Mouse (Mus musculus): Measurements from ENCODE around the gene Tpm3.

Gene Tpm3

DNA sequence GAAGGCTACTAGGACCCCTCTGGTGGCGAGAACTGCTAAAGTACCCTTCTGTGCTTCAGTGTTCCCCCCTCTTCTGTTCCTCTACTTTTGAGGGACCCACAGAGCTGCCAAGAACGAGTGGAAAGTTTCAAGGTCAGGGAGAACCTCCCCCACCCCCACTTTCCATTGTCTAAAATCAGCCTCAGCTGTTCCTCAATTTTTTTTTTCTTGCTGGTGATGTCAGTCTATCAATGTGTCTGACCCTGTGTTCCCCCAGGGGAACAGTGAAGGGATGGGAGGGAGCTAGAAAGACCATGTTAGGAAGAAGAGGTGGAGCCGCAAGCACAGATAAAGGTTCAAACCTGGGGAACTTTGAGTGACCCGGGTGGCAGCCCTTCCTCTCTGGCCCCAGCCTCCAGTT is at the start of gene Tpm3:
Gene Tpm3, plus strand, starts transcription at position 356 of the 400 bp plus-strand sequence.
- DNase-seq (ENCODE audit: low read depth, low spot score): no peak

- no peak for DNase-seq (ENCODE audit: low read depth, low spot score)
These were observed 37.8 kb upstream of the Tpm3 start for GRCm38 (mm10) chr3:90034653-90035052.

DNA sequence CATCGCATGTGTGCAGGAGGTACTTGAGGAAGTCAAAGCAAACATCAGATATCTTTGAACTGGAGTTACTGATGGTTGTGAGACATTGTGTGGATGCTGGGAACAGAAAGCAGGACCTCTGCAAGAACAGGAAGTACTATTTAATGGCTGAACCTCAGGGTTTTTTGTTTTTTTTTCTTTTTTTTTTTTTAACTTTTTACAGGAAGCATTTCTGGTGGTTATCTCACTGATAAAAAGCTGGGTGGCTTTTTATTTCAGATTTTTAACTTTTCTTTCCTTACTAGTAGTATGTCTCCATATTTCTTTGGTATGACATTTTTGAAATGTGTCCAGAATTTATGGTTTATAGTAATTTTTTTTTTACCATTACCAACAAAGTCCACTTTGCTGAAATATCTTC is 36.2 kb upstream of the Tpm3 start:
- DNase-seq (ENCODE audit: low read depth, low spot score): no peak

- DNase-seq (ENCODE audit: low read depth, low spot score): no peak
These were observed 22.8 kb upstream of the Tpm3 start for GRCm38 (mm10) chr3:90049691-90050090.

DNA sequence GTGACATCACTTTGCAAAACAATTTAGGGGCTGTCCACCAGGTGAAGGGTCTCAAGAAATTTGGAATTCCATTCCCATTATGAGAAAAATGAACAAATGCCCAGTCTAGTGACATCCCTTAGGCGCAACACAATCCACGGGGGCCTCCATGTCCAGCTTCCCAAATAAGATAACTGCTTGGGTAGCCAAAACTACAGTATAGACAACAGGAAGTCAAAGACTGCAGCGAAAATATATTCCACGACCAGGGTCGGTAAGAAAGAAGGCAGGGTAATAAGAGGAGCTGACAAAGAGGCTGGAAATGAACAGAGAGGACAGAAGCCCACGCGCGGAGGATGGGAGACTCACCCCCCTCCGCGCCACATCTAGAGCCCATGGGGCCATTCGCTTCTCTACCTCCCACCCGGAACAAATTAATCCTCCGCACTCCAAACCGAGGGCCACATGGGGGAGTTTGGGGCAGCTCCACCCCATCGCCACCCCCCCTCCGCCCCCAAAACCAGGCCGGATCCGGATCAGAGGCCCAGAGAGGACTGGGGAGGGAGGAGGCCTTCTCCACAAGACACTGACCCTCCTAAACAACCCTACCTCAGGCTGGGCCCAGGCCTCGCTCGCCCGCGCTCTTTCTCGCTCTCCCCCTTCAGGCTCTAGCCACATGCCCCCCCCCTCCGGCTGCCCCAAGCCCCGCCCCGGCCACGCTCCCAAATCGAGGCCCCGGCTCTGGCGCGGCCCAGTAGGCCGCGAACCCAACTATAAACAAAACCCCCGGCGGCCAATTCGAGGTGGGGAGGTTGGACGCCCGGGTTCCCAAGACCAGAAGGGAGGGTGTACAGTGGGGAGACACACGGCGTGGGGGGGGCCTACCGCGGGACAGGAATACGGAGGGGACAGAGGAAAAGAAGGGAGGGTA is 20.8 kb upstream of the Tpm3 start, which contains the start of gene 4933434E20Rik:
Gene 4933434E20Rik, plus strand, starts transcription at position 196 of the 910 bp plus-strand sequence.
- peak; percentile 67 for DNase-seq (ENCODE audit: low read depth, low spot score)

- peak; percentile 100 for DNase-seq (ENCODE audit: low read depth, low spot score)
These were observed 19.9 kb upstream of the Tpm3 start, which contains the start of gene Ubap2l for GRCm38 (mm10) chr3:90052351-90053241. TSS of gene Ubap2l (minus strand) at chr3:90052628.

DNA sequence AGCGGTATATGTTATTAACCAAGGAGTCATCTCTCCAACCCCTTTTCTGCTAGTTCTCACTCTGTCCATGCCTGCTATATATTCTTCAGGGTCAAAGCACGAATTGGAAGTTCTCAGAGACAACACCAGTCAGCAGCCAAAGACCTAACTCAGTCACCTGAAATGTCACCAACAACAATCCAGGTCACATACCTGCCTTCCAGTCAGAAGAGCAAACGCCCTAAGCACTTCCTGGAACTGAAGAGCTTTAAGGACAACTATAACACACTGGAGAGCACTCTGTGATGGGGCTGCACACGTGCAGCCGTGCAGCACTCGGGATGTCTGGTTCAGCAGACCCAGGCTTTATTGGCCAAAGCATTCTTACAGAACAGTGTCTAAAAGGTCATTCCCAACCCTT is 10.9 kb upstream of the Tpm3 start:
- no peak for DNase-seq (ENCODE audit: low read depth, low spot score)

- no peak for DNase-seq (ENCODE audit: low read depth, low spot score)
These were observed 9.9 kb upstream of the Tpm3 start for GRCm38 (mm10) chr3:90062539-90062938.

DNA sequence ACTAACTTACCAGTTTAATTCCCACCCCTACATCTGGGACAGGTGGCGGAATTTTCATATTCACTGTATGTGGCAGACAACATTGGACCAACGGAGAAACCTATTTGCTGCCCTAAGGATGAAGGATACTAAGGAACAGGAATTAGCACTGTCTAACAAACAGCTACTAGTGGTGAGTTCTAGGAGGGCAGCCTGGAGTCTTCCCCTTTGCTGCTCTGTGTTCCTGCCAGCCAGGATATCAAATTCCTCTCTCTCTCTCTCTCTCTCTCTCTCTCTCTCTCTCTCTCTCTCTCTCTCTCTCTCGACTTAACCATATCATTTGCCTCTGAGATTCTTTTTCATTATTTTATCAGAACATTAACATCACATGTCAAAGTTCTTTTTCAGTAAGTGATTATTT is 8.1 kb upstream of the Tpm3 start:
- no peak for DNase-seq (ENCODE audit: low read depth, low spot score)

DNA sequence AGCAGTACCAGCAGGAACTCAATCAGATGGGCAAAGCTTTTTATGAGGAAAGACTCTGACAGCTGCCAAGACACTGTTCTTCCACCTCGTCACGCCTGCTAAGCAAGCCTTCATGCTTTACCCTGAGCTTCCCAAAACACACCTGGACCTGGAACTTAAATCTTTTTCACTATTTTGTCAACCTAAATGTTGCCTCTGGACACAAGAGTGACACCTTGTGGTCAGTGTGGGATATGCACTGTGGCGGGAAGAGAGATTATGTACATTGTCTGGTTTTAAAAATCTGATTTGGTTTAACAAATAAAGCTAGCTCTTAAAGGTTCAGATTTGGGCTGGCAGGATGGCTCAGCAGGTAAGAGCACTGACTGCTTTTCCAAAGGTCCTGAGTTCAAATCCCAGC is 6.9 kb upstream of the Tpm3 start:
- peak; percentile 77 for DNase-seq (ENCODE audit: low read depth, low spot score)

DNA sequence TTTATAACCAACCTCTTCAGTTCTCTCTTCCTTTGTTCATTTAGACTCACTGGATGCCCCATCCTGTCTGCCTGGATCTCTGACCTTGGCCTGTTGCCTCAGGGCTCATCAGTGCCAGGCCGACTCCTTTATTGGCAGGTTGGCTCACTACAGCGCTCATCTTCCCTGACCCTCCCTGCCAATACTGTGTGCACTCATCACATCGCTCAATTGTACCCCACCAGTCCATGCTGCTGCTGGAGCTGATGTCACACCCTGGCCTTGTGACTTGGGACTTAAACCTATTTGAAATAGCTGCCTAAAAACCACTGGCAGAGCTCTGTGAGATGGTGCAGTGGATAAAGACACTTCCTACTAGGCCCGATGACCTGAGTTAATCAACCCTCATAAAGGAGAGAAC is 4.6 kb upstream of the Tpm3 start:
- DNase-seq (ENCODE audit: low read depth, low spot score): no peak

DNA sequence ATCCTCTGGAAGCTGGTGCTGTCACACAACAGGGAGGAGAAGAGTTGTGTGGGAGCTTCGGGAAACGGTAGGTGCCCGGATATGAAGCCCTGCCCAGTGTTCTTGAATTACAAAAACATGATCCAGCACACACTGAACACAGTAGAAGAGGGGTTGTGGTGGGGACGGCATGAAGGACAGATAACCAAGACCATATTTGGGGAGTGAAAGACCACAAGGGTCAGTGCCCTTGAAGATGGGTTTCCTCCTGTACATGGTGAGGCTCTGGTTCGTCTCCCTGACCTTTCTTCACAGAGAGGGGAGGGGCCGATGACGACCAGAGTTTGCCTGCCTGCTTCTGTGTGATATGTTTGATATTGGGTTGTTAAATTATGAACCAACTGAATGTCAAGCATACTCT is 2.8 kb upstream of the Tpm3 start:
- no peak for DNase-seq (ENCODE audit: low read depth, low spot score)

DNA sequence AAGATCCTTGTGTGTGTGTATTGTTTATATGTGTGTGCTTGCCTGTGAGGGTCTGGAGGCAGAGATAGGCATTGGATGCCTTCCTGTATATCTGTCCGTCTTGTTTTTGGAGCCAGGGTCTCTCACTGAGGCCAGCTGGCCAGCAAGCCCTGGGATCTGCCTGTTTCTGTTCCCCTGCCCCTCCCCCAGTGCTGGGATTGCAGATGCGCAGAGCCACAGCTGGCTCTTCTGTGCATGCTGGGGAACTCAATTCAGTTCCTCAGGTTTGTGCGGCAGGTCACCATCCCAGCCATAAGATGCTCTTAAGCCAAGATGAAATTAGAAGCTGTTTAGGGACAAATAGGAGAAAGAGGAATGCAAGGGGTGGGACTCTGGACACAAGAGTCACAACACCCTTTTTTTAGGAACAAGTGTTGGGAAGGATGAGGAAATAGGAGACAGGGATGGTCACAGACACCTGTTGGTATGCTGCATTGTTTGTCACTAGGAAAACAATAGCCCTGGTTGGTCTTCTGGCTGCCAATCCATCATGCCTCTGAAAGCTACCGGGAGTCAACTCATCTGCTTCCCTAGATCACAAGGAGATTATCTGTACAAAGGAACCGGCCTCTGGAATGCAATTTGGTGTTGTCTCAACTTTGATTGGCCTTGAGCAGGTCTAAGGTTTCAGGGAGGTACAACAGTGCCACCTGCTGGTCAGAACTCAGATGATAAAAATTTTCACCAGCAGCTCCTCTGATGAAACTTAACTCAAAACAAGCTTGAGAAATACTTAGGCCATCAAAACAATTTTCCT is 4.7 kb downstream of the Tpm3 start:
- peak; percentile 96 for DNase-seq (ENCODE audit: low read depth, low spot score)

- DNase-seq (ENCODE audit: low read depth, low spot score): no peak
These were observed 5.8 kb downstream of the Tpm3 start for GRCm38 (mm10) chr3:90078224-90078623.

DNA sequence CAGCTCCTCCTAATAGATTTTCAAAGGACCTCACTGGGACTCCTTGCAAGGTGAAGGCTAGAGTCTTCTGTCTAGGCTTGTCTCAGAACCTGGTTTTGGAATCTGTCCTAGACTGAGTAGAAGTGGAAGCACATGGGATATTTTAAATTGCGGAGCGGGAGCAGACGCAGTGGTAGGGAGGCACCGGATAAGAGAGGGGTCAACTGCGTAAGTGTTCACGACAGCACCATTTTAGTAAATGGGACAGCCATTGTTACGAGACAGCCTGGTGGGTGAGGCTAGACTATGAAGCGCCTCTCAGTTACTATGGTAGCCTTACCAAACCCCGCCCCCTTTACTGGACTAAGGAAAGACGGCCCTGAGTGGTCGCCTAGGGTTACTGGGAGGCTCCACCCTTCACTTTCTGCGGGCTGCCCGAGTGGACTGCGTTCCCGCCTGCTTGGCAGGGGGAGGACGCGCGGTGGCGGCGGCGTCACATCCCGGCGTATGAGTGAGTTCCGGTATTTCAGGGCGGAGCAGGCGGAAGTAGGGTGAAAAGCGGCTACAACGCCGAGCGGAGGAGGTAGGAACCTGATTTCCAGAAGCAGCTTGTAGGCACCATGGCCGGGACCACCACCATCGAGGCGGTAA is 6.8 kb downstream of the Tpm3 start:
- peak; percentile 100 for DNase-seq (ENCODE audit: low read depth, low spot score)

DNA sequence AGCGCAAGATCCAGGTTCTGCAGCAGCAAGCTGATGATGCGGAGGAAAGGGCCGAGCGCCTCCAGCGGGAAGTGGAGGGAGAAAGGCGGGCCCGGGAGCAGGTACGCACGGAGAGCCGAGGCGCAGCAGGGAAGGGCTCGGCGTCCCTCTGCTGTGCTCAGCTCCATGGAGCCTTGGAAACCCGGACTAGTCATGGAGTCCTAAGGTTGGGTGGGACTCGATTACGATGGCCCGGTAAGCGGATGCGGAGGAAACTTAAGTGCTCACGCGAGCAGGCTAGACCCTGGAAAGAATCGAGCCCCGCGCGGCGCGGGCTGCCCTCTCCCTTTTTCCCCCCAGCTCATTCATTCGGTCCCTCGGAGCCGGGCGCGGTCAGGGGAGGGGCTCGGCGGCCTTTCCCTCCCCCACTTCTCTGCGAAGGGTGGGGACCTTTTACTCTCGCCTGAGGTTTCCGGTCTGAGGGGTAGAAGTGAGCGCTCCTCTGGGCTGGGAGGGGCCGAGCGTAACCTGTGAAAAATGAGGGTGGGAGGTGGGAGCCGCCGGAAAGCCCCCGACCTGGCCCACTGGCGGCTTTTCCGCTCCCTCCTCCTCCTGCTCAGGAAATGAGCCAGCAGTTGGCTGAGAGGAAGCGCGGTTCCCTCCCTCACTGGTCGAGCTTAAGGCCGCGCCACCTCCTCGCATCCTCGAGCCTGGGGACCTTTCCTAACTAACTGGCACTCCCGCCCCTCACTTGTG is 7.5 kb downstream of the Tpm3 start:
- DNase-seq (ENCODE audit: low read depth, low spot score): peak; percentile 97

- DNase-seq (ENCODE audit: low read depth, low spot score): no peak
These were observed 8.0 kb downstream of the Tpm3 start for GRCm38 (mm10) chr3:90080498-90080863.

DNA sequence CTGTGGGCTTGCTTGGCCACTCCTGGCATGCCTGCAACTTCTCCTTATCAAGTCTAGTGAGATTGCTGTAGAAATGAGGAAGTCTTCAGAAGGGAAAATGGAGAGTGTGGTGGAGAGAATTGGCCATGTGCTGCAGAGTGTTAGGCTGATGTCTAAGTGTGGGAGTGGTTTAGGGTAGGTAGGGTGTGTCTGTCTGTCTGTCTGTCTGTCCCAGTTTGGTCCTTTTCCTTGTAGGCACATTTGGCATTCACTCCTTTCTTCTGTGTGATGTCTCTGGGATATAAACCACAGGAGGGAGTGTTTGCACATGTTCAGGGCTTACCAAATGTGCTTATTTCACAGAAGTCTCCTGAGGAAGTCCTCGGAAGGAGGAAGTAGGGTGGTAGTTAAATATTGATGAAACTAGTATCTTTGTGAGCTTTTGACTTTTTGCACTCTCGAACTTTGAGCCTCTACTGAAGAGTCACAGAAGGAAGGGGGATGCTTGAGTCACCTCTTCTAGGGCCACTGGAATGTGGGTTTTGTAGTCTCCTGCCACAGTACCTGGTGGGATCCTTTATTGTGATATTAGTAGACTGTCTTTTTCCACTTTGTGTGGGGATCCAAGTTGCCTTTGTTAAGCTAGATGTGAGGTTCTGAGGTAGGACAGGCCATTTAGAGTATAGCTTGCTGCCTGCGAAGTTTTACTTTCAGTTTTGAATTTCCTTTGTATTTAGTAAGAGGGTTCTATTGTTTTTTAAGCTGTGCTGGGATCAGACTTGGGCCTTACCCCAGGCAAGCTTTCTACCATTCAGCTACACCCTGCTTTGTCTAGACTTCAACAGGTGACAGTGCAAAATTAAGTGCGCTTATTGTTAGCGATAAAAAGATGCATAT is 9.2 kb downstream of the Tpm3 start:
- DNase-seq (ENCODE audit: low read depth, low spot score): peak; percentile 45

DNA sequence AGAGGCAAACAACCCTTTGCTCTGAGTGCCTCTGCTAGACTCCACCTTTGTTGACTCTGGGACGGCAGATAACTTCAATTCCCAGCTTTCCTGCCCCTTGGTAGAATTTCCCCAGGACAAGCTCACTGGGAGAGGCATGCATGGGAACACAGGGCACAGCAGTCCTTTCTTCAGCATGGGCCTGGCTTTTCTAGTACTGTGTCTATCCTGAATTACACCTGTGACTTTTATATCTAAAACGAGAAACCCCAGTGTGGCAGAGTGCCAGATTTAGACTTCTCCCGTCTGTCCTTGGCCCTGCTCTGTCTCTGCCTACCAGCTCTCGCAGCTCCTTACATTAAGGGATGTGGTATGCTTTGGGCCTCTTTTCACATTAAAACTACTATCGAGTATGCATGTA is 10.6 kb downstream of the Tpm3 start:
- no peak for DNase-seq (ENCODE audit: low read depth, low spot score)
